Comparison of ENCODE assay signal across 8 mouse cellular contexts in the genomic region with DNA sequence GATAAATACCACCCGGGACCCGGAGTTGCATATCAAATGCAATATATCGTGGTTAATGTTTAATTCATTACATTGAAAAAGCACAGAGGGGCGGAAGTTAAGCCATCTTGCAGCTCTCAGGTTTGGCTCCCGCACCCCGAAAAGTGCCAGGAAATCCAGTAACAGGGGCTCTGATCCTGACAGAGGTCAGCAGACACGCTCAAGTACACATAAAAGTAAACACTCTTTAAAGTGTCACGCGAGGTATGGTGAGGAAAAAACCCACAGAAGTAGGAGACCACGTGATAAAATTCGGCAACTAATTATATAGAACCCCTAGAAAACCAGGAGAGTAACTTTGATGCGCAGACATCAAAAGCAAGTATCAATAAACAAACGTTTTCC. TPM values are rescaled to one million over a fixed set of nuclear protein-coding genes. Genes with fewer than 3 reads are reported as not detected.
DNase-seq lines count a peak whose midpoint lies in the region; ATAC-seq lines count a peak whose summit lies in the region.

No protein-coding gene starts in this region.

- H3K9me3 ChIP-seq in neural tube, embryonic 11.5 days (ENCODE audit: control insufficient read depth, low read length) = no peaks in the 10 kb centered on the region
- no peaks in the 10 kb centered on the region for H3K9me3 ChIP-seq in forebrain, embryonic 11.5 days (ENCODE audit: control insufficient read depth, low read length)
- H3K9me3 ChIP-seq in liver, embryonic 11.5 days (ENCODE audit: control insufficient read depth, low read length) = no peaks in the 10 kb centered on the region
- no peaks in the 10 kb centered on the region for H3K9me3 ChIP-seq in stomach, embryonic 14.5 days (ENCODE audit: control insufficient read depth, low read depth, low read length)

- peak overlapping the region; percentile 51 for H3K4me2 ChIP-seq in neural tube, embryonic 11.5 days (ENCODE audit: low read depth)
- peak overlapping the region; percentile 60 for H3K4me2 ChIP-seq in forebrain, embryonic 11.5 days (ENCODE audit: low read depth, low read length, severe bottlenecking)
- peak overlapping the region; percentile 98 for H3K4me2 ChIP-seq in liver, embryonic 11.5 days
- peak overlapping the region; percentile 78 for H3K4me2 ChIP-seq in stomach, embryonic 14.5 days (replicated peaks; ENCODE audit: low read depth, low read length)

- 0 out of 2 replicates have a peak, but pooled peaks have one; percentile 6 for ATAC-seq in neural tube, embryonic 11.5 days (ENCODE audit: insufficient read depth, low FRiP score, low TSS enrichment)
- no peak for ATAC-seq in forebrain, embryonic 11.5 days (replicated peaks; ENCODE audit: low FRiP score)
- ATAC-seq in liver, embryonic 11.5 days (replicated peaks; ENCODE audit: low FRiP score) = no peak
- ATAC-seq in stomach, embryonic 14.5 days (ENCODE audit: insufficient number of reproducible peaks, insufficient read depth, low FRiP score, low read depth) = peak; percentile 5; the same call in 1 of the 2 replicates

- peak overlapping the region; percentile 80 for H3K27ac ChIP-seq in neural tube, embryonic 11.5 days (ENCODE audit: low read depth, low read length)
- H3K27ac ChIP-seq in forebrain, embryonic 11.5 days (ENCODE audit: low read depth, low read length) = peak overlapping the region; percentile 87; the same call in 1 of the 2 replicates
- peak overlapping the region; percentile 100 for H3K27ac ChIP-seq in liver, embryonic 11.5 days (ENCODE audit: low read depth, low read length)
- peak overlapping the region; percentile 91 for H3K27ac ChIP-seq in stomach, embryonic 14.5 days (ENCODE audit: low read length)

- WGBS in neural tube, embryonic 11.5 days = 5% methylated on average over 13 of the region's 13 CpGs
- 5% methylated on average over 13 of the region's 13 CpGs for WGBS in forebrain, embryonic 11.5 days
- WGBS in liver, embryonic 11.5 days = 4% methylated on average over 13 of the region's 13 CpGs
- WGBS in stomach, embryonic 14.5 days = 1% methylated on average over 13 of the region's 13 CpGs

- no peaks in the 10 kb centered on the region for H3K27me3 ChIP-seq in neural tube, embryonic 11.5 days (ENCODE audit: control insufficient read depth, insufficient read depth, low read length)
- no peaks in the 10 kb centered on the region for H3K27me3 ChIP-seq in forebrain, embryonic 11.5 days (ENCODE audit: control insufficient read depth, insufficient read depth, low read length)
- no peaks in the 10 kb centered on the region for H3K27me3 ChIP-seq in liver, embryonic 11.5 days (replicated peaks; ENCODE audit: control insufficient read depth, insufficient read depth, low read length)
- H3K27me3 ChIP-seq in stomach, embryonic 14.5 days (ENCODE audit: control insufficient read depth, insufficient read depth, low read length) = no peaks in the 10 kb centered on the region

- peaks cover 4% of the 10 kb centered on the region; the same call in 1 of the 2 replicates for H3K4me1 ChIP-seq in neural tube, embryonic 11.5 days (ENCODE audit: control insufficient read depth, insufficient read depth, low read length)
- H3K4me1 ChIP-seq in forebrain, embryonic 11.5 days (replicated peaks; ENCODE audit: control insufficient read depth, insufficient read depth, low read length) = no peaks in the 10 kb centered on the region
- peaks cover 20% of the 10 kb centered on the region for H3K4me1 ChIP-seq in liver, embryonic 11.5 days (replicated peaks; ENCODE audit: control insufficient read depth, insufficient read depth, low read length)
- peaks cover 7% of the 10 kb centered on the region; the same call in 1 of the 2 replicates for H3K4me1 ChIP-seq in stomach, embryonic 14.5 days (ENCODE audit: control insufficient read depth, insufficient read depth, low read length)

- H3K9ac ChIP-seq in neural tube, embryonic 11.5 days (ENCODE audit: low read length) = peak overlapping the region; percentile 60
- H3K9ac ChIP-seq in forebrain, embryonic 11.5 days (ENCODE audit: low read length) = peak overlapping the region; percentile 47
- peak overlapping the region; percentile 99 for H3K9ac ChIP-seq in liver, embryonic 11.5 days (ENCODE audit: low read depth, low read length)
- peak overlapping the region; percentile 46 for H3K9ac ChIP-seq in stomach, embryonic 14.5 days (replicated peaks; ENCODE audit: low read depth, low read length)

- no peak for DNase-seq in neural tube, embryonic 11.5 days (ENCODE audit: low spot score)
- no peak for DNase-seq in neural tube, embryonic 10.5 days (ENCODE audit: extremely low spot score, low spot score)
- no peak for DNase-seq in forebrain, embryonic 11.5 days (ENCODE audit: low spot score)
- no peak for DNase-seq in liver, embryonic 11.5 days (ENCODE audit: low spot score)
- DNase-seq in embryo, embryonic 9.5 days (ENCODE audit: extremely low spot score) = no peak
- DNase-seq in gastrocnemius, postnatal 25 days = no peak
- no peak for DNase-seq in testis, postnatal 10 days (ENCODE audit: low spot score)

- peak overlapping the region; percentile 93 for H3K4me3 ChIP-seq in neural tube, embryonic 11.5 days (ENCODE audit: low read depth, low read length)
- H3K4me3 ChIP-seq in forebrain, embryonic 11.5 days (ENCODE audit: low read depth, low read length) = peak overlapping the region; percentile 91
- H3K4me3 ChIP-seq in liver, embryonic 11.5 days (ENCODE audit: low read depth, low read length) = peak overlapping the region; percentile 96
- peak overlapping the region; percentile 97 for H3K4me3 ChIP-seq in stomach, embryonic 14.5 days (ENCODE audit: low read depth, low read length)

- peaks cover 16% of the 10 kb centered on the region for H3K36me3 ChIP-seq in neural tube, embryonic 11.5 days (ENCODE audit: control insufficient read depth, insufficient read depth, low read length)
- peaks cover 11% of the 10 kb centered on the region; the same call in 1 of the 2 replicates for H3K36me3 ChIP-seq in forebrain, embryonic 11.5 days (ENCODE audit: control insufficient read depth, insufficient read depth, low read length)
- peaks cover 35% of the 10 kb centered on the region for H3K36me3 ChIP-seq in liver, embryonic 11.5 days (ENCODE audit: control insufficient read depth, insufficient read depth, low read length)
- H3K36me3 ChIP-seq in stomach, embryonic 14.5 days (ENCODE audit: control insufficient read depth, insufficient read depth, low read length) = peaks cover 44% of the 10 kb centered on the region

RNA-seq across cellular contexts. Expression of a gene that starts 0.6 kb away (rescaled TPM):
- 1,074 and 1,150 TPM in 2 replicates for polyA plus RNA-seq in neural tube, embryonic 11.5 days (2014; fragmentation: Nextera tagmentation; extraction: Ambion mirVana)
- 1,000 and 1,067 TPM in 2 replicates for polyA plus RNA-seq in forebrain, embryonic 11.5 days (2014; fragmentation: Nextera tagmentation; extraction: Ambion mirVana)
- polyA plus RNA-seq in liver, embryonic 11.5 days (2014; fragmentation: Nextera tagmentation; extraction: Ambion mirVana) = 1,876 and 2,139 TPM in 2 replicates
- 1,594 and 1,757 TPM in 2 replicates for polyA plus RNA-seq in stomach, embryonic 14.5 days (2014; fragmentation: Nextera tagmentation; extraction: Ambion mirVana)
- total RNA-seq in gastrocnemius, postnatal 25 days (2021) = 1,000 to 10,000 TPM; 1,165 to 1,257 TPM

RNA-seq across cellular contexts. Expression of a gene that starts 31.7 kb away (rescaled TPM):
- polyA plus RNA-seq in neural tube, embryonic 11.5 days (2014; fragmentation: Nextera tagmentation; extraction: Ambion mirVana) = 95.4 and 106 TPM in 2 replicates
- polyA plus RNA-seq in forebrain, embryonic 11.5 days (2014; fragmentation: Nextera tagmentation; extraction: Ambion mirVana) = 124 and 132 TPM in 2 replicates
- 85.1 and 93.8 TPM in 2 replicates for polyA plus RNA-seq in liver, embryonic 11.5 days (2014; fragmentation: Nextera tagmentation; extraction: Ambion mirVana)
- 127 and 140 TPM in 2 replicates for polyA plus RNA-seq in stomach, embryonic 14.5 days (2014; fragmentation: Nextera tagmentation; extraction: Ambion mirVana)
- total RNA-seq in gastrocnemius, postnatal 25 days (2021) = 1 to 10 TPM in 1 of 2 experiments, under 1 TPM in 1; 0.51 to 1.5 TPM

Comparison
In these comparisons a context has a peak if more than half of its experiments do, and no peak if none do; other contexts are left out.
1. ATAC-seq: peak in neural tube, embryonic 11.5 days (single experiment) and stomach, embryonic 14.5 days (single experiment); none in forebrain, embryonic 11.5 days (single experiment) and liver, embryonic 11.5 days (single experiment).
2. H3K9ac ChIP-seq: peak in every context shown above with its lines; median percentile 99 in liver, embryonic 11.5 days; 60 in neural tube, embryonic 11.5 days; 47 in forebrain, embryonic 11.5 days; 46 in stomach, embryonic 14.5 days.
3. Peak in every context shown above with its lines, with median percentiles within 50 percentile points of each other: H3K27ac ChIP-seq, H3K4me2 ChIP-seq and H3K4me3 ChIP-seq.